Mouse (Mus musculus) granulocyte monocyte progenitor cell, adult 5-6 weeks (primary cell): ENCODE data around the gene Islr2. TPM values are rescaled to one million over a fixed set of nuclear protein-coding genes. Genes with fewer than 3 reads are reported as not detected.

Experiments used
- ATAC-seq: replicated peaks from 2 replicates; pipeline ENCODE4 v1.8.0; 2016; ENCODE audit warnings: mild to moderate bottlenecking, moderate TSS enrichment, inconsistent platforms; ENCODE audit not compliant: poor library complexity, severe bottlenecking
- total RNA-seq, 2 experiments: library from RNA; stranded (forward) in 1 of 2; stranded (reverse) in 1 of 2; fragments of 200-712, 200-1000 nt in 1 of 2; fragments of >200 nt in 1 of 2; fragmentation: Nextera tagmentation in 1 of 2; gene quantifications; 2 replicates each; pipeline ENCODE4 v1.2.3; 2014 to 2017

The Islr2 gene
- total RNA-seq, 2 experiments from 2014 or later: not detected

DNA sequence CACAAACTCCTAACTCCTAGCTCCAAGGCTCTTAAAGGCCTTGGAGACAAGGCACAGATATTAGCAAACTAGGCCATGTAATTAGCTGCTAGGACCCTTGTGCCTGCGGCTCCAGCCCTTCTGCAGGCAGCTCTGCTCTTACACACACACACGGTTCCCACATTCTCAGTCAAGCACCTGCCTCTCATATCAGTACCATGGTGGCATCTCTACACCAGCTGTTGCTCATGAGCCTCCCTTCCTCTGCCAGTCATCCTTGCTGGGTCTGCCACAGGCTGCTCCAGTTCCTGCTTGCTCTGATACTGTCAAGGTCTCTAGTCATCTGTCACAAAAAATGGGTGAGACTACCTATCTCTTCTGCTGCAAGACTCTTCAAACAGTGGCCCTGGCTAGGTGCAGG lies 20.2 kb upstream of the Islr2 start:
- ATAC-seq: no peak

DNA sequence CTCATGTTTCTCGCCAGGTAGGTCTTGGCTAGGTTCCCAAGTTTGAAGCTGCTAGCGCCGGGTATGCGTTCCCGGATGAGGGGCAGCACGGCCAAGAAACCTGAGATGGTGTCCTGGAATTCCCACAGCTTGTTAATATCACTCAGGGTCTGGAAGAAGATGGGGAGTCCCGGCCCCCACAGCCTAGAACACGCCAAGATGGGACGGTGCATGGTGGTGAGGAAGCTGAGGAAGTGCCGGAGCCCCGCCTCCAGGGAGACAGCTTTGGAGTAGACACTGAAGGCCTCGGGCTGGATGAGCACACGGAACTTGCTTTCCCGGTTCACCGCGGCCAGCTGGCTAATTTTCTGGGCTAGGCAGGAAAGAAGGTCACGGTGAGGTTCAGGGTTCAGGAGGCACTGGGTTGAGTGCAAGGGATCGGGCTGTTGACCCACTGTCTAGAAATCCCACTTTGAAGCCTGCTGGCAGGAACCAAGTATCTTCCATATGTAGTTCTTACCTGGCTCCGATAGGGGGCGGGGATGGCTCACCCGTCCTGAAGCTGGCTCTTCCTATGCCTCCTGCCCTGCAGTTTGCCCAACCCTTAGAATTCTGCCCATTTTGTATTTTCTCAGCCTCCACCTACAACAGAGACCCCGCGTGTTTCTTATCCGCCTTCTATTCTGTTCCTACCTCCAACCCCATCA lies 16.2 kb upstream of the Islr2 start:
- ATAC-seq: peak; percentile 46; the same call in 1 of the 2 replicates

DNA sequence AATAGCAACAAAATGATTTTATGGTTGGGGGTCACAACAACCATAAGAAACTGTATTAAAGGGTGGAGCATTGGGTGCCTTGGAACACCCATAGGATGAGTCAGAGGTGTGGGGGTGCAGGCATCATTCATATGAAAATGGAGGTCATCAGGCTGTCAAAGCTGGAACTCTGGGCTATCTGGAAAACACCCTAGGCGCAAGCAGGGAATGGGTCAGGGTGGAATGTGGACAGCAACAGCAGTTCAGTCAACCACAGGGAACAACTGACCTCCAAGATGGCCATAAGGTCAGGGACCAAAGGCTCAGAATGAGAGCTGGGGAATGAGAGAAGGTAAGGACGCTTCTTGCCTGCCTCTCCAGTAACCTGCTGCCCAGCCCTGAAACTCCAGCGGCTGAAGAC lies 14.4 kb upstream of the Islr2 start:
- no peak for ATAC-seq

DNA sequence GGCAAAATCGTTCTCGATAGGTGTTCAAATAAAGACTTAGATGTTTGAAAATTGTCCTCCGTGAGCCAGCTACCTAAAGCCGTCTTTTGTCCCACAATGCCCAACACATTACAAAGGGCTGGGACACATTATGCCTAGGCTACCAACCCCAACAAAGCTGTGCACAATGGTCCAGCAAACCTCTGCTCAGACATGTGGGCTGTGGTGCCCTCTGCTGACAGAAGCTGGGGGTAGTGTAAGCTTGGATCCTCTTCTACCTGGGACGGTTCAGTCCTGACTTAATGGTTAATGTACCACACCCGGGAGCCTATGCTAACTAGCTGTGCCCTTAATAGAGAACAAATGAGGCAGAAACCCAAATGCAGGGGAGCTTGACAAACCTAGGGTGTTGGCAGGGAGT lies 12.3 kb upstream of the Islr2 start:
- ATAC-seq: peak; percentile 54; the same call in 1 of the 2 replicates

DNA sequence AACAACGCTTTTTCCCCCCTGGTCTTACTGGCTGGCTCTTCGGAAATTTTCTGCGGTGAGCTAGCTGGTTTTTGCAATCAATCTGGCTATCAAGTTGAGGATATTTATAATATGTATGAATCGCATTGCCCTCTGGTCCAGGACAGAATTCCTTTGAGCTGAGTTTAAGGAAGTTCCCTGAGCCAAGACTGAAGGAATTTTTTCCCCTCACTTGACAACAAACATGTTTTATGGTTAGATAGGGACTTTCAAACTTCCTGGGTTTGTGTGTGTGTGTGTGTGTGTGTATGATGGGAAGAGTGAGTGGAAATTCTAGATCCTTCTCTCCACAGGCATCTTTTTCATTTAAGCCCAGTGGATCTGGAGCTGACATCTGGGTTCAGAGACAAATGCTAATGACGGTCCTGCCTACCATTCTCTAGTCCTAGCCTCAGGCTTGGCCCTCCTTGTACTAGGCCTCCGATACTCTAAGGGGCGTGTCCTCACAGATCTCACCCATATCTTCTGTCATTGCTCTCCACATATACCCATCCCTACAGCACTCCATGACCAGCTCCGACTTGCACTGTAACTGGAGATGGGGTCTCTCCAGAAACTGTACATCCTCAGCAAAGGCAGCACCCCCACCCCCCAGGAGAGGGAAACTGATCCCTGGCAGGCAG lies 10.5 kb upstream of the Islr2 start:
- no peak for ATAC-seq

DNA sequence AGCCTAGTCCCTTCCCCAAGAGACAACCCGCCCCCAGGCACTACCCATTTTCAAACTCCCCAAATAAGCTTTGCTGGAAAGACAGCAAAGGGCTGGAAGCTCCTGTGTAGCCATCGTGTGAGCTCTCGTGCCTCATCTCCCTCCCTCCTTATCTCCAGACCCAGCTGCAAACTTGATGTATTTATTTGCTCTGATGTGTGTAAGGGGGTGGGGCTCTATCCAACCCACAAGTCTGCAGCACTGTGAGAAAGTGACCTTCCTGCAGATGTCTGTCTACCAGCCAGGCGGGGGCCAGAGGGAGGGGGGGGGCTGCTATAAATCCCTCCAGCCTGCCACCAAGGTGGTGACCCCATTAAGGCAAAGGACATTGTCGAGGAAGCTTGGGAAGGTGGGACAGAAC lies 9.7 kb upstream of the Islr2 start:
- no peak for ATAC-seq

DNA sequence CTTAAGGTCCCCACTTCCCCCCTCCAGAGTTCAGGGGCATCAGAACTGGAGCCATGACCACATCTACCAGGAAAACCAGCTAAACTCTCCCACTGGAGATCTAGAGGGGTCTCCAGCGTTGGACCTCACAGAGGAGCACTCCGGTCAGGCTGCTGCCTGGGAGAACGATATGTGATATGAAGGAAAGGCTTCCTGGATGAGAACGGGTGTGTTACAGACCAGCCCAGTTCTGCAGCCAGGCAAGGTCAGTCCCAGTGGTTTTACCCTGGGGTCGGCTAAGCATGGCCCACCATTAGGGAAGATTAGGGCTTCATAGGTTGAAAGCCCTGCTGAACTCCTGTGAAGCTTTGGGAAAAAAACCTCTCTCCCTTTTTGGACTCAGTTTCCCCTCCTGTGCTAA lies 9.3 kb upstream of the Islr2 start:
- ATAC-seq: no peak

DNA sequence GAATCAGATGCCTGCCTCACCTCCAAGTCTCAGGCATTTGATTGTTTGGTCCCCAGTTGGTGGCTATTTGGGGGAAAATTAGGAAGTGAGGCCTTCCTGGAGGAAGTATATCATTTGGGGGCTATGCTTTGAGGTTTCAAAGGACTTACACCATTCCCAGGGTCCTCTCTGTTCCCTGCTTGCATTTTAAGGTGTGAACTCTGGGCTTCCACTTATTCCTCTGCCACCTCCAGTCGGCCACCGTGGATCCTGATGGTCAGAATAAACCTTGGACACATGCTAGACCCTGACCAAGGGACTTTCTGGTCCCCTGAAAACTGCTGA lies 6.1 kb upstream of the Islr2 start:
- ATAC-seq: peak; percentile 69

DNA sequence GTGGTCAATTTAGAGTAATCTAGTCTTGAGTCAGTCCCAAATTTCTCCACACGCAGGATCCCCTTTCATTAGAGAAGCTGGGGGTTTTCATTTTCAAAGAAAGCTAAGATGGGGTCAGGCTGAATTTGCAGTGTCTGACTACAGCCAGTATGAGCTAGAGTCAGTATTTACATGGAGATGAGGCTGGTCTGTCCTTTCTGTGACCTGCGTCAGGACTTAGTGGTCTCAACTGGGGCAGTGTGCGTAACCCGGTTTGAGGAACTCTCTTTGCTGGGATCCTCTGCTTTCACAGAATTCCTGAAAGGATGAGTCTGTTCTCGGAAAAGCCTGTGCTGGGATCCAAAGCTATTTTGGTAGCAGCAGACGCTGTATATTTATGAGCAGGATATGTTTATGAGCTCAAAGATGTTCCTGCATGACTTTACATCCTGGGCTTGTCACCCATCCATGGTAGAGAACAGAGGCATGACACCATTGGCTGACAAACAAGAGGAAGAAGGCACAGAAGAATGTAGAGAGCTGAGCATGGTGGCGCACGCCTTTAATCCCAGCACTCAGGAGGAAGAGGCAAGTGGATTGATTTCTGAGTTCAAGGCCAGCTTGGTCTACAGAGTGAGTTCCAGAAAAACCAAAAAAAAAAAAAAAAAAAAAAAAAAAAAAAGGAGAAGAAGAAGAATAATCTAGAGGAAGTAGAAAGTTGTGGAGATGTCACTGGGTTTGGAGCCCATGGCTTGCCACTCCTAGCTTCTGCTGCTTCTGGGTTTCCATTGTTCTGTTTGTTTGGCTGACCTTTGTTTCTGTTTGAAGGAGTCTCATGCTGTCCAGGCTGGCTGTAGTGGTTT lies 5.6 kb upstream of the Islr2 start:
- ATAC-seq: peak; percentile 50

DNA sequence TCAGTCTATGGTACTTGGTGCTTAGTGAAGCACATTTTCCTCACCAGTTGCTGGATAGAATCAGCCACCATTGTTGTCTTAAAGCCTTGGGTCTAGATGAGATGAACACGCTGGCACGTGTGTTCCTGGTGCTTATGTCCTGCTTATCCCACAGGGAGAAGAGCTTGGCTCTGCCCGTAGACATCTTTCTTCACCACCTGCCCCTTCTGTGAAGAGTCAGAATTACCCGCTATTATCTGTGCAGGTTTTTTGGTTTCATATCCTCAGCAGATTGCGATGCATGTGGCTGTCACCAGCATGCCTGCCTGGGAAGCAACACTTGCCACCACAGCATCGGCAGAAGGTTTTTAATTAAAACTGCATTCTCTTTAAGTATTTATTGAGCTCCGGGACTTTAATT lies 1.9 kb upstream of the Islr2 start:
- no peak for ATAC-seq

DNA sequence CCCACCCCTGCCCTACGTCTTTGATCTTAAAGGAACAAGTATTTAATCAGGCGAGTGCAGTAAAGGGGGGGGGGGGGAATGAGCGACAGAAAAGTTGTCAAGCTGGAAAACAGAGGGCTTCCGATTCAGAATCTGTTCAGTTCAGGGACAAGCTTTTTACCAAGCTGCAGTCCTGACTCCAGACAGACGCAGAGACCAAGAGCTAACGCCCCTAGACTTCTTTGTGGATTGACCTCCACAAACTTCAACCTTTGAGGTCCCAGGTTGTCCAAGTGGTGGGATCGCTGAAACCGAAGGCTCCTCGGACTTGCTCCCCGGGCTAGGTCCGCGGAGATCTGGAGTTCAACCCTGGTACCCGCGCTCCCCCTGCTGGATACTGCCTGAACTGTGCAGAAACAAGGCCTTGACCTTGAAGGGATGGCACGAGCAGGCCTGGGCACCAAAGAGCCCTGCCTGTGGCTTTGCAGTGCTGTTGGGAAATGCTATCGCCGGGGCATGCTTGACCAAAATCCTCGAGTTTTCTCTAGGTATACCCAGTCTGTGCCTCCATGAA lies 405 bp upstream of the Islr2 start:
- ATAC-seq: peak; percentile 88

DNA sequence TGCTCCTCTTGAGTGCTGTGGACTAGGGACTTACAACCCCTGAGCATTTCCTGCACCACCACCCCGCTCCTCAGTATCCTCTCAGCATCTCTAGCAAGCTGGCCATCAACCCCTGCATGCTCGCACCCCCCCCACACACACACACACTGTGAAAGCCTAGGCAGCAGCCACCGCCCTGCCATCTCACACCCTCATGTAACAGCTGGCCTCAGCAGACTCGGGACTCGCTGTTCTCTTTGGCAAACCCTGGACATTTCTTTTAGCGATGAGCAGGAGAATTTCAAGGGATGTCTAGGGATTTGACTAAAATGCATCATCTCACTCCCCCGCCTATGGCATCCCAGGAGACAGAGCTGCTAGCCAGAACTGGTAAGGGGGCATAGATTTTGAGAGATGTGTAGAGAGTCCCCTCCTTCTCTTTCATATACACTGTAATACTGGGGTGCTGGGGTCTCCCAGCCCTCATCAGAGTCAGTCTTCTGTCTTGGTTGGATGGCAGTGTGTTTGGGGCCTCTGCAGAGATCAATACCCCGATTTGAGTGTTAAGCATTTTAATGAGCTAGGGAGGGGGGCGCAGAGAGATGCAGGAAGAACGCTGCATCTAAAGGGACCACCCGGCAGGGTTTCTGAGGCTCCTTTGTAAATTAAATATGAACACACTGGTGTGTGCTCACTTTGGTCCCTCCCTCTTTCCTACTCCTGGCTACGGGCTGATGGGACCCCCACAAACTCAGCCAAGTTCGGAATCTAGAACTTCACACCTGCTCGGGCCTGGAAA lies 1.3 kb downstream of the Islr2 start:
- ATAC-seq: no peak

DNA sequence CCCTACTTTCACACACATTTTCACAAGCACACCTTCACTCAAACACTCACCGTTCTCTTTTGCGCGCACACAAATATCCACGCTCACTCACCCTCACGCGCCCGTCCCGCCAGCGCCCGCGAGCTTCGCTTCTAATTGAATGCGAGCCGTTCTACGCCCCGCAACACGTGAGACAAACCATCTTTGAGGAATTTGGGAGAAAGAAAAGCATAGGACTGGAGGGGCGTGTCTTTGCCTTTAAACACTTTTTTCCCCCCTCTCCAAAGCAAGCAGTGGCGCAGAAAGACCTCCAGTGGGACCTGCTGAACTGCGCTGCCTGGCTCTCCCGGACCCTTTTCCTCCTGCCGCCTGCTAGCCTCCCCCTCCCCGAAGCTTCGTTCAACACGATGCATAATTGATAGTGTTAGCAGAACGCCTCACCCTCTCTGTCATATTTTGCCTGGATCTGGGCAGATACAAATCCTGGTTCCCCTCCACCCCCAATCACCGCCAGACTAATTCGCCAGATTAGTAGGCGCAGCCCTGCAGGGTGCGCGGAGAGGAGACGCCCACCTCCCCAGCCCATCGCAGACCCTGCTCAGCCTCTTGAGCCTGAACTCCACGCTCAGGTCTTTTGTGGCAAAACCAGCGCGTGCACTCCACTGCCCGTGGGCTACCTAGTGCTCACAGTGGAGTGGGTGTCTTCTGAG lies 2.1 kb downstream of the Islr2 start:
- no peak for ATAC-seq

DNA sequence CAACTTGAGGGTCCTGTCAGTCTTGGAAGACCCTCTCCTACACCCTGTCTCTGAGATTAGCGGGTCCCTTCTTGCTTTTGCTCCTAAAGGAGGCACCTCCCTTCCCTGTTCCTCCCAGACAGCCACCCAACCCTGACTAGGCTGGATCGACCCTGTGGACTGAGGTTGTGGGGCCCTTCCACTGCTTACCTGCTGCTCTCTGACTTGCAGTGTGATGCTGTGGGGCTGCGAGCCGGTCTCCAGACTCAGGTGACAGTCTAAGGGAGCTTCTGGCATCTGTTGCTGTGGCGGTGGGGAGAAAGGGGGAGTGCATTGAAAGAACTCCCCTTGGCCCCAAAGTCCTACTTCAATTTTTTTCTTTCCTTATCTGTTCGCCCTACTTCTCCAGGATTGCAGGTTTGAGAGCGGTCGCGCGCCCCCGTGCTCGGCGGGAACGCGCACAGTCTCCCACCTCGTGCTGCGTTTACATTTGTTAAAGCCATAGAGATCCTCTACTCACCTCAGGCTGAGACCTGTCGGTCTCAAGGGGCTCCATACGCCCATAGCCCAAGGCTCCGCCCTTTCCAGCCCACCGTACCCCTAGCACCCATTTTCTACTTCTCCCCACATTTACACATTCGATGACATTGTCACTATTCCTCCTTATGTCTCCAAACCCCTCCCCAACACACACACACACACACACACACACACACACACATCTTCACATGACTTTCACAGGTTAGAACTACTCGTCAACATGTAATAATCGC lies 2.9 kb downstream of the Islr2 start:
- no peak for ATAC-seq

DNA sequence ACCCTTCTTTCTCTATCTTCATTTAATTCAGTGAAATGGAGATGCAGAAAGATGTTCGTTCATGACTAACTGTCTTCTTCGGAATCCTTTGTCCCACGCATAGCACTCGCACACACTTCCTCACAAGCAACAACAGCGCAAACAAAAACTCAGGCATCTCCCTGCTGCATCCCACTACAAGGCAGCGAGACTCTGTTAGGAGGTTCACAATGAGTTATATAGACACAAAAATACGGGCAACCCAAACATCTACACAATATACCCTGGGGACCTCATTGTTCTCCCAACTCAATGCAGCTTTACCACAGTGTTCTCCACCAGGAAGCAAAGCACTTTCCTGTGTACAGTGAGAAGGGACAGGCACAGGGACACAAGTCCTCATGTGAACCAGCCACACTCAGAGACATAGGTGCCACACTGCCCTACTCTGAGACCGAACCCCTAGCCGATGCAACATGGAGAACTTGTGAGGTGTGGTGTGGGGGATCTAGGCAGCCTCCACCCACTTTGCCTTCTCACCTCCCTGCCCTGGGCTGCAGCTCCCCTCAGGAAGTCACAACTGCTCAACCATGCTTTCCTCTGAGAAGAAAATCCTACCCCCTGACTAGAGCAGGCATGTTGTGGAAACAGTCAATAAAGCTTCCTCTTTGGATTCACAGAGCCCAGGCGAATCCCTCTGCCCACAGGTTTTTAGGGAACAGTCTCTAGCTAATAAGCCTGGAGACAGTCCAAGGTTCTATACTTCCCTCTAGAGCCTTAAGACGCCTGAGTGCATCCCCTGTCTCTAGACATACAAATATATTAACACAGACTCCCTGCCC lies 3.6 kb downstream of the Islr2 start:
- no peak for ATAC-seq

DNA sequence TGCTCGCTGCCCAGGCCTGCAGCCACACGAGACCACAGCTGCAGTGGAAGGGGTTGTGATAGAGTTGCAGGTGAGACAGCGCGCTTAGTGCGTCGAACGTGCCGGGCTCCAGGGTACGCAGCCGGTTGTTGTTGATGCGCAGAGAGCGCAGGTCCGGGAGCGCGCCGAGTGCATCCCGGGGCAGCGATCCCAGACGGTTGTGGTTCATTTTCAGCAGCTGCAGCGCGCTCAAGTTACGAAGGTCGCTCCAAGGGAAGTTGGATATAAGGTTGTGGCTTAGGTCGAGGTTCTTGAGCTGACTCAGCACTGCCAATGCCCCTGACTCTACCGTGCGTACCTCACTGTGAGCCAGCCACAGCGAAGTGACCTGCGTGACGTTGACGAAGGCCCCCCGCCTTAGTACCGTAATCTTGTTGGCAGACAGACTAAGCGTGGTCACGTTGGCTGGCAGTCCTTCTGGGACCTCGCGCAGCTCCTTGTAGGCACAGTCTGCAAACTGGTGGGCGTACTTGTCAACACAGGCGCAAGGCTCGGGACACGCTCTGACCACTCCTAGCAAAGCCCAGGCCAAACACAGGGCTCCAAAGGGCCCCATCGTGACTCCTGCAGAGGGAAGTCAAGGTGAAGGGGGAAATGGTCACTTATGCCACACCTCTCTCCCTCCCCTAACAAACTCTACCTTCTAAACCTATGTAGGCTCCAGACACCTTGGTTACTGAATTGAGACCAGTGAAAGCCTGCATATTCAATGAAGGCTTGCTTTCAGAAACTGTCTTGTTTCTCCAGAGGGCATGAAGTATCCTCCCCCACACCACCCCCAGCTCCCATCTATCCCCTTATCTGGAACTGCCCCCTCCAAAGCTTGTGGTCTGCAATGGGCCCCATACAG lies 4.5 kb downstream of the Islr2 start:
- no peak for ATAC-seq

DNA sequence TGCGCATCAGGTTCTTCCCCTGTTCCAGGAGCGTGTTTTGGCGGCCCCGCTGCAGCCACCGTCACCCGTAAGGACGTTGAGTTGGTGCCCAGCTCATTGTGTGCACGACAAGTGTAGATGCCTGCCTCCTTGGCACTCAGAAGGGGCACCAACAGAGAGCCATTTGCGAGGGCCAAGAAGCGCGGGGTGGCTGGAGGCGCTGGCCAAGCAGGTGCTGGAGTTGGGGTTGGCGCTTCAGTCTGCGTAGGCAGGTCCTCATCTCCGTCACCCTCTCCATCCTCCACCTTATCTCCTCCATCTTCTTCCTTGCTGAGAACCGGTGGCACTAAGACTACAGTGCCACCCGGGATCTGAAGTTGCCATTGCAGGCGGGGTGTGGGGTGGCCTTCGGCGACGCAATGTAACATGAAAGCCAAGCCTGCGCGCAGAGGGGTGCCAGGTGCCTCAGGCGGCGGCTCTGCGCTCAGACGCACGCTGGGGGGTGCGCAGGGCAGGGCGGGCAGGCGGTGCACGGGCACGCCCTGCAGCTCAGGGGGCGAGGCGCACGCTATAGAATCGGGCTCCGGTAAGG lies 5.2 kb downstream of the Islr2 start:
- no peak for ATAC-seq
